Mouse (Mus musculus) embryonic facial prominence, embryonic 13.5 days (tissue): ENCODE measurements around the gene U2af1l4. TPM values are rescaled to one million over a fixed set of nuclear protein-coding genes. Genes with fewer than 3 reads are reported as not detected.

Experiments
- ATAC-seq: fragments of 200-750 bp; cut with Nextera tagmentation; 2 replicates; pipeline ENCODE4 v1.8.0; 2017; ENCODE audit warnings: low read depth; ENCODE audit not compliant: insufficient number of reproducible peaks, insufficient read depth, low FRiP score, low TSS enrichment
- H3K27ac ChIP-seq: fragments of 300-500 bp; sonication (generic); 2 replicates; pipeline ENCODE4 v1.5.1; 2015; ENCODE audit warnings: moderate library complexity, mild to moderate bottlenecking, inconsistent platforms
- H3K27me3 ChIP-seq: fragments of 300-500 bp; sonication (generic); 2 replicates; pipeline ENCODE4 v1.6.1; 2015; ENCODE audit warnings: mild to moderate bottlenecking, inconsistent platforms
- H3K36me3 ChIP-seq: fragments of 300-500 bp; sonication (generic); 2 replicates; pipeline ENCODE4 v1.6.1; 2015; ENCODE audit warnings: mild to moderate bottlenecking, inconsistent platforms
- H3K4me1 ChIP-seq: fragments of 300-500 bp; sonication (generic); 2 replicates; pipeline ENCODE4 v1.6.1; 2015; ENCODE audit warnings: inconsistent platforms
- H3K4me2 ChIP-seq: fragments of 300-500 bp; sonication (generic); 2 replicates; pipeline ENCODE4 v1.6.1; 2015; ENCODE audit warnings: moderate library complexity, mild to moderate bottlenecking, inconsistent platforms
- H3K4me3 ChIP-seq: fragments of 300-500 bp; sonication (generic); 2 replicates; pipeline ENCODE4 v1.5.1; 2015; ENCODE audit warnings: mild to moderate bottlenecking, inconsistent platforms
- H3K9ac ChIP-seq: fragments of 300-500 bp; sonication (generic); 2 replicates; pipeline ENCODE4 v1.6.1; 2015; ENCODE audit warnings: mild to moderate bottlenecking, inconsistent platforms
- H3K9me3 ChIP-seq: fragments of 300-500 bp; sonication (generic); 2 replicates; pipeline ENCODE4 v1.6.1; 2016; ENCODE audit warnings: inconsistent platforms
- WGBS: fragments of 180-500 bp; shearing (Covaris S2); methylation state at CpG from one replicate; pipeline ENCODE4 v1.1.7; 2015; ENCODE audit warnings: mixed read lengths; 5-methylcytosine and 5-hydroxymethylcytosine counted together
- polyA plus RNA-seq: library from polyadenylated mRNA; unstranded; fragments of >200 nt; fragmentation: Nextera tagmentation; extraction: Ambion mirVana; gene quantifications from 2 replicates; pipeline ENCODE4 v1.2.1, GENCODE M21; 2015

The U2af1l4 gene
- polyA plus RNA-seq, 1 experiment from 2014 or later: 97.0 TPM

DNA sequence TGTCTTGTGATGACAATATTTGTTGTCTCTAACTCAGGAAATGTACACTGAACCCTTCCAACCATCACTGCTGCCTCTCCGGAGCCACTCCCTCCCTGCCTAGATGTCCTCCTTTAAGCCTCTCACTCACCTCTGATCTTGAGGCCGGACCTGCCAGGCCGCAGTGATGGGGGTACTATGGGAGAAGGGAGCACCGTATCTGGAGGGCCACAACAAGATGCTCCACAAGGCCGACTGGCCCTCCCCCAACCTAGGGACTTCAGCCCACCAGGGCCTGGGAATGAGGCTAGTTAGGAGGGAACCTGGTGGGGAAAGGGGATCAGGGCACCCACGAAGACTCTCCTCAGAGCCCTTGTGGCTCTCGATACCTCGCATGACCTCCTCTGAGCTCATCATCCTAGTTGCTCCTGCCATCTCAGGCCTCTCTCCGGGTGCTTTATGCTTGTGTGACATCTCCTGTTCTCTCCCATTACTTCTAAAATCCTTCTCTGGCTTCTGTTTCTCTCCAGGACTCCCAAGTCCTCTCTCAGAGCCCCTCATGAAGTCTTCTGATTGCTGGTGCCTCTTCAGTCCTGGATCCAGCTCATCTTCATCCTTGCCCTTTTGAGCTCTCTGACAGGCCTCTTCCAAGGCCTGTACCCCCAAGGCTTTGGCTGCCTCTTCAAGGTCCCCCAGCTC lies 28.0 kb downstream of the U2af1l4 start:
- Histone ChIP-seq H3K4me2 (no peak overlapping the region), H3K4me1 (peaks cover 19% of the 10 kb centered on the region), H3K27me3 (no peaks in the 10 kb centered on the region), H3K9me3 (no peaks in the 10 kb centered on the region), H3K27ac (no peak overlapping the region), H3K36me3 (peaks cover 8% of the 10 kb centered on the region), H3K9ac (peak overlapping the region; percentile 37; the same call in 1 of the 2 replicates), H3K4me3 (no peak overlapping the region)
- WGBS: 80% methylated on average over 9 of the region's 9 CpGs
- no peak for ATAC-seq

DNA sequence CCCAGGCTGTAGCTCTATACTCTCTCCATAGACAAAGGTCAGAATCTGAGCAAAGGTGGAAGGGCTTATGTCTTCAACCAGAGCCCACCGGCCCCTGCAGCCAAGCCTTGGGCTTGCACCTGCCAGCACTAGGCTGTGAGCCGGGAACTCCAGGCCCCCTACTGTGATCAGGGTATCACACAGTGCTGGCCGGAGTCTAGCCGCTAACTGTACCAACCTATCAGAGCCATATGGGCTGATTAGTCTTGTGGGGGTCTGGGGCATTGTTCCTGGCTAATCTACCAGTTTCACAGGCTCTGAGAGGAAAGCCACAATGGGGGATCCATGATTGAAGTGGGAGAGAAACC lies 28.5 kb downstream of the U2af1l4 start:
- Histone ChIP-seq H3K9ac (no peak overlapping the region), H3K4me1 (peaks cover 17% of the 10 kb centered on the region), H3K27me3 (no peaks in the 10 kb centered on the region), H3K27ac (no peak overlapping the region), H3K9me3 (no peaks in the 10 kb centered on the region), H3K4me3 (no peak overlapping the region), H3K36me3 (peaks cover 3% of the 10 kb centered on the region), H3K4me2 (no peak overlapping the region)
- 50% methylated on average over 4 of the region's 4 CpGs for WGBS
- ATAC-seq: no peak

DNA sequence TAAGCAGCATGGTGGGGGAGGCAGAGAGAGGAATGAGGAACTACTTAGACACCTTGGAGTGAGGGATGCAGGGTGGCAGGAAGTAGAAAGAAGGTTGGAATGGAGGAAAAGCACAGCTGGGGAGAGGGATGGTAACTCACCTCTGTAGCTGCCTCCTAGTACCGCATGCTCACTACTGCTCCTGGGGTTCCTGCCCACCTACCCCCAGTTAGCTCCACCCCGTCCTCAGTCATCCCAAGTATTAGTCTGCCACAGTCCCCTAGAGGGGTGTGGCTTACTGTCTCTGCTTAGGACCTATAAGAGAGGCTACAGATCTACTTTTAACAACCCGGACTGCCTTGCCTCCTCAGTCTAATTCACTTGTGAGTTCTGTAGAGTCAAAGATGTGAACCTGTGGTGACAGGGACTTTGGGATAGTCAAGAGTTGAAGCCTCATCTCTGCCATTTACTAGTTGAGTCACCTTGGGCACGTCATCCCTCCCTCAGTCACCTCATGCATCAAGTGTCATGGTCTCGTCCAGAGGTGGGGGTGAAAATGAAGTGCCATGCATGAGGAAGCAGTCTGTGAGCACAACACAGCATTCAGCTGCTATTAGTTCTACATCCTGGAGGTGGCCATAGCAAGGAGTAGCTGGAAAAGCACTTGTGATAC lies 29.8 kb downstream of the U2af1l4 start:
- Histone ChIP-seq H3K4me3 (no peak overlapping the region), H3K9me3 (no peaks in the 10 kb centered on the region), H3K27me3 (no peaks in the 10 kb centered on the region), H3K4me1 (peaks cover 5% of the 10 kb centered on the region), H3K27ac (no peak overlapping the region), H3K4me2 (no peak overlapping the region), H3K36me3 (no peaks in the 10 kb centered on the region), H3K9ac (no peak overlapping the region)
- no peak for ATAC-seq
- 51% methylated on average over 5 of the region's 5 CpGs for WGBS

DNA sequence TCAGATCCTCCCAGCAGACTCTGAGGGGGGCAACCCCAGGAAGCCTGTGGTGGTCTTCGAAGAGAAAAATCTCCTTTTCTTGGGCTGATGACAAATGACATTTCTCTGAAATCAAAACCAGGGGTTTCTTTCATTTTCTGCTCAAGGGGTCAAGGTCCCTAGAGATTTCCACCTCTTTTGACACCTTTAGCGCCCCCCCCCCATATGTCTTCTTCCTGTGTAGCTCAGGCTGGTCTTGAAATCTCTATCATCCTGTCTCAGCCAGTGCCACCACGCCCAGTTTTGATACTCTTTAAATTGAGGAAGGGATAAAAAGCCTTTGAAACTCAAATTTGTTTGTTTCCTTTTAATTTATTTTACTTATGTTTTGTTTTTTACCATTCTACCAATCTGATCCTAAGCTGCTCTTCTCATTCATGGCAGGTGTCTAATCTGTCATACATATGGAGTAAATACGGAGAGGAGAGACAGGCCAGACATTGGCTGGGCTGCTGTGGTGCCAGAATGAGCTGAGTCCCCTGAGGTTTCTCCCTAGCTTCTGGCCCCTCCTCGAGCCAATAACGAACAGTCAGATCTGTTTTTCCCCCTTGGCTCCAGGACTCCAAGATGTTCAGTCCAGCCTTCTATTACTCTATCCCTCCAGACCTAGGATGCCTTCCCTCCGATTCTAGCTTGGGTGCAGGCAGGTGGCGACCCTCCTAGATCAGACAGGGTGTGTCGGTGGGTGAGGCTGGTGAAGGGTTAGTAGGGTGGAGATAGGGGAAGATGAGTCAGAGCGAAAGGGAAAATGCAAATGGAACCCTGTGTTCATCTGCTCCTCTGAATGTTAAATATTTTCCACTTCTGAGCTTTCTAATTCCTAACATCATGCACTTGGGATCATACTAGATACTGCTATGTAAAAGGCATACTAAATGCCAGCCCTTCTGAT lies 30.7 kb downstream of the U2af1l4 start:
- WGBS: 74% methylated on average over 10 of the region's 10 CpGs
- ATAC-seq: no peak
- Histone ChIP-seq H3K4me1 (peaks cover 5% of the 10 kb centered on the region), H3K27me3 (no peaks in the 10 kb centered on the region), H3K9me3 (no peaks in the 10 kb centered on the region), H3K27ac (no peak overlapping the region), H3K36me3 (no peaks in the 10 kb centered on the region), H3K4me2 (no peak overlapping the region), H3K9ac (no peak overlapping the region), H3K4me3 (no peak overlapping the region)

DNA sequence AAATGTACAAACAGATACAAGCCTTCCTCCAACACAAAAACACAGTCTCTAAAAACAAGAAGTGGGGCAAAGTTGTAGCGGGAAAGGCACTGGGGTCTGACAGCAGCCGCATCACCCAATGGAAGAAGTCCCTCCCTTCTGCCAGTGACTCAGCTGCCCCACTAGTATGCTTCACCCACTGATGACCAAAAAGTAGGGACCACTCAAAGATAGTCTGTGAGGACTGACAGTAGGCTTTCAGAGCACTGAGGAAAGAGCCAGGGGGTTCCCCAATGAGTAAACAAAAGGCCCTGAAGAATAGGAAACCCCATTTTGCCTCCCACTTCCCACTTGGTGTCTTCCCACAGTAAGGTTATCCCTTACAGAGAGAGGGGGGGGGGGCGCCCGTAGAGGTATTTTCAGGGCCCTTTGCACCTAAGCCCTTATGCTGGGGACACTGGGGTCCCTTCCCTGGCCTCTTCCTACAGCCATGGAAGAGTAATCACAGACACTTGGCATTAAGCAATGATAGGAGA lies 31.5 kb downstream of the U2af1l4 start:
- Histone ChIP-seq H3K4me1 (peaks cover 5% of the 10 kb centered on the region), H3K36me3 (no peaks in the 10 kb centered on the region), H3K4me3 (no peak overlapping the region), H3K4me2 (no peak overlapping the region), H3K27me3 (no peaks in the 10 kb centered on the region), H3K27ac (no peak overlapping the region), H3K9me3 (no peaks in the 10 kb centered on the region), H3K9ac (no peak overlapping the region)
- 59% methylated on average over 4 of the region's 4 CpGs for WGBS
- no peak for ATAC-seq

DNA sequence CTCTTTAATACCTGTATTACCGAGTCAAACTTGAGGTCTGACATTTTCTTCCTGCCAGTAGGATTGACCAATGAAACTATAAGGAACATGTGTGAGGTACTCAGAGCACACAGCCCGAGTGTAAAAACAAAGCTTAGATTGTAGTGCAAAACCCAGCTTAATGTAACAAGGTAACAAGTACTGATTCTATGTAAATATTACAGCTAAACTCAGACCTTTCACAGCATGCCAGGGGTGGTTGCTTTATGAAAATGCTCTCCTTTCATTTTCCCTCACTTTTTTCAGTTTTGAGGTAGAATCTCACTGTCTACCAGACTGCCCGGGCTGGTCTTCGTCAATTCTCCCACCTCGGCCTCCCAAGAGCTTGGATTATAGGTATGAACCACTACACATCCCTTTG lies 33.0 kb downstream of the U2af1l4 start:
- Histone ChIP-seq H3K9ac (no peak overlapping the region), H3K4me1 (no peaks in the 10 kb centered on the region), H3K9me3 (no peaks in the 10 kb centered on the region), H3K27ac (no peak overlapping the region), H3K4me3 (no peak overlapping the region), H3K36me3 (no peaks in the 10 kb centered on the region), H3K27me3 (no peaks in the 10 kb centered on the region), H3K4me2 (no peak overlapping the region)
- no peak for ATAC-seq
- 72% methylated on average over 5 of the region's 5 CpGs for WGBS

DNA sequence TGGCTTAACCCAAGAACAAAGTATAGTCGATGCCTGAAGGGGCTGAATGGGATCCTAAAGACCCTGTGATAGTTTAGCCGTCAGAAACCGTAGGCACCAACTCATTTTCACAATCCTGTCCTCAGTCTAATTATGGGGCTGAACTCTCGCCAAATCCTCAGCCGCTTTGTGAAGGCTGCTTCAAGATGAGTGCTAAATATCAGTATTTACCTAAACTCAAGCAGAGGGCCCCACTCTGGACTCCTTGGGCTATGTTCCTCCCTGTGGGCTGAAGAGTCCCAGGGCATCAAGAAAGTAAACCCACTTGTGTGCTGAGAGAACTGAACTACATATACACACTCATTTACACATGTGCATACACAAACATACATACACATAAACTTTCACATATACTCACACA lies 33.7 kb downstream of the U2af1l4 start:
- no peak overlapping the region for H3K4me2 ChIP-seq
- no peaks in the 10 kb centered on the region for H3K9me3 ChIP-seq
- no peak overlapping the region for H3K4me3 ChIP-seq
- H3K27me3 ChIP-seq: no peaks in the 10 kb centered on the region
- 61% methylated on average over 5 of the region's 5 CpGs for WGBS
- H3K27ac ChIP-seq: no peak overlapping the region
- H3K36me3 ChIP-seq: no peaks in the 10 kb centered on the region
- H3K4me1 ChIP-seq: no peaks in the 10 kb centered on the region
- no peak overlapping the region for H3K9ac ChIP-seq
- ATAC-seq: no peak

DNA sequence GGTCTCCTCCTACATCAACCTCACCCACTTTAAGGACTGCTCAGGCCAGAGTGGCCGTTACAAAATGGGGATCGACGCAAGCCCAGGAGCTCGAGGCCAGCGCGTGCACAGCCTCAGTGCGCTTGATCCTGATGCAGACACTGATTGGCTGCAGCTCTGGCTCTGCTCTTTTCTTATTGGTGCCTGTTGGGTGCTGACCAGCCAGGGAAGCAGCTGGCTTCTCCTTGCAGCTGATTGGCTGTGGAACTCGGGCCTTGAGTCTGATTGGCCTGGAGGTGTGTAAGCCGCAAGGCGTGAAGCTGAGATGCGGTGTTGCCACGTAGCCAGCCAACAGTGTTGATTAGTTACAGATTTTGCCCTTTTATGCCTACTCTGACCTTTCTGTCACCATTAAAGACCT lies 35.7 kb downstream of the U2af1l4 start, which contains the start of gene Zbtb32:
Zbtb32 (minus strand) TSS at position 124 of the 400 bp plus-strand sequence.
- no peaks in the 10 kb centered on the region for H3K4me1 ChIP-seq
- no peak within 1 kb of the TSS; the same call in 1 of the 2 replicates for H3K27ac ChIP-seq
- H3K36me3 ChIP-seq: no peaks in the 10 kb centered on the region
- H3K9ac ChIP-seq: no peak within 1 kb of the TSS
- ATAC-seq: no peak
- H3K9me3 ChIP-seq: no peaks in the 10 kb centered on the region
- 92% methylated on average over 12 of the region's 12 CpGs for WGBS
- no peak within 1 kb of the TSS for H3K4me2 ChIP-seq
- H3K27me3 ChIP-seq: no peaks in the 10 kb centered on the region
- H3K4me3 ChIP-seq: no peak within 1 kb of the TSS

DNA sequence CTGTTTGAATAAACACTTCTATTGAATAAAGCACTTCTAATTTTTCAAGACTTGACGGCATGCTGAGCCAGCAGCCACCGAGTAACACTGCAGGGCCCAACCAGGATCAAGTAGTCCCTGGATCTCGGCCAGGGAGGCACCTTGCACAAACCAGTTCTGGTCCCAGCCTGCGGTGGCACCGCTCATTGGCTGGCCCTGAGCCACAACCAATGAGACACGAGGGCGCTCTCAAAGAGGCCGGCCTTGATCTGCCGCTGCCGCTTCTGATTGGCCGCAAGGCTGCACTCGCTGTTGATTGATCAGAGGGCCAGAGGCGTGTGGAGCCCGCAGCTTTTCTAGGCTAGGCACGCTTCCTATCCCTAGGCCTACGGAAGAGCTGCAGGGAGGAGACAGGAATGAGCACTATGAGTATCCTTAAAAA lies 36.8 kb downstream of the U2af1l4 start:
- no peaks in the 10 kb centered on the region for H3K27me3 ChIP-seq
- 0 out of 2 replicates have a peak overlapping the region, but pooled peaks have one; percentile 48 for H3K27ac ChIP-seq
- no peaks in the 10 kb centered on the region for H3K9me3 ChIP-seq
- 2% methylated on average over 16 of the region's 16 CpGs for WGBS
- peak; percentile 87 for ATAC-seq
- H3K36me3 ChIP-seq: no peaks in the 10 kb centered on the region
- no peak overlapping the region for H3K4me2 ChIP-seq
- H3K4me3 ChIP-seq: no peak overlapping the region
- no peak overlapping the region for H3K9ac ChIP-seq
- no peaks in the 10 kb centered on the region for H3K4me1 ChIP-seq

DNA sequence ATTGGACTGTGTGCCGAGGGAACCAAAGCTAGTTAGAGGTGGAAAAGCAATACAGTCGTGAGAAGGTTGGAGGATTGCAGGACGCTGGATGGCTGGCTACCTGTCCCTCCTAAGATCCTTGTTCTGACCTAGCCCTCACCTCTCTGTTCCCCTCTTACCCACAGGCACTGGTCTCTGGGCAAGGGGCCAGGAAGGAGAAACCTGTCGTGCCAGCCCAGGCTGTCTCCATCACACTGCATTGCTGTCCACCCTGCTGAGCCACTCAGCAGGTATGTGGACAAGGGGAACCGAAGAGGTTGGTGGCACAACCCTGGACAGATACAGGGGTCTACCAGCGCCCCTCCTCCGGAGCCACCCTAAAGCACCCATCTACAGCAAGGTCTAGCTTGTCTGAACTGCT lies 37.5 kb downstream of the U2af1l4 start:
- 65% methylated on average over 7 of the region's 7 CpGs for WGBS
- Histone ChIP-seq H3K4me2 (no peak overlapping the region), H3K36me3 (no peaks in the 10 kb centered on the region), H3K27ac (0 out of 2 replicates have a peak overlapping the region, but pooled peaks have one; percentile 48), H3K27me3 (no peaks in the 10 kb centered on the region), H3K4me1 (no peaks in the 10 kb centered on the region), H3K9me3 (no peaks in the 10 kb centered on the region), H3K9ac (no peak overlapping the region), H3K4me3 (no peak overlapping the region)
- ATAC-seq: no peak

DNA sequence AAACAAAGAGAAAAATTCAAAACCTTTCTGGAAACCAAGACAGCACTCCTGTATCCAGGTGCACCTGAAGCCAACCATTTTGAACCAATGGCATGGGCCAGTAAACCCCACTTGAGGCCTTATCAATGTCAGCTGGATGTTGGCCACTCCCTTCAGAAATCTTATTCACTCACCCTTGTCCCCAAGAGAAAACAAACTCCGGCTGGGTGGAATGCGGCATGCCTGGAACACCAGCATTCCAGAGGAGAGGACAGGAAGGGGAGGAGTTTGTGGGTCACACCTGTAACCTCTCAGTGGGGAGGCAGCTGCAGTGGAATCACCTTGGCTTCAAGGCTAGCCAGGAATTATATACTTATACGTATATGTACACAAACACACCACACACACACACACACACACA lies 39.5 kb downstream of the U2af1l4 start:
- H3K9ac ChIP-seq: no peak overlapping the region
- H3K27me3 ChIP-seq: no peaks in the 10 kb centered on the region
- H3K4me1 ChIP-seq: no peaks in the 10 kb centered on the region
- no peak overlapping the region for H3K27ac ChIP-seq
- no peaks in the 10 kb centered on the region for H3K9me3 ChIP-seq
- H3K36me3 ChIP-seq: no peaks in the 10 kb centered on the region
- H3K4me2 ChIP-seq: no peak overlapping the region
- ATAC-seq: no peak
- WGBS: 15% methylated on average over 3 of the region's 3 CpGs
- no peak overlapping the region for H3K4me3 ChIP-seq
